Mouse (Mus musculus) right cerebral cortex, postnatal 14 days (tissue): ENCODE results near the gene Krtap4-6.
"Not testable (repeated sequence)": the region's sequence is repeated elsewhere in the genome, so short reads cannot be mapped to it uniquely, and the experiment has no call there.

ENCODE experiments used
- DNase-seq: peaks from one replicate; pipeline ENCODE4 v3.0.0; 2022

Krtap4-6 gene

GRCm38 (mm10) chr11:99665860-99666259, at the start of gene Krtap4-6:
Gene Krtap4-6, minus strand, starts transcription at chr11:99665960.
- DNase-seq: no peak

GRCm38 (mm10) chr11:99690463-99690862, 24.7 kb upstream of the Krtap4-6 start, which contains the start of gene Gm14190:
Gene Gm14190, minus strand, starts transcription at chr11:99690740.
- no peak for DNase-seq

GRCm38 (mm10) chr11:99685235-99685634, 19.5 kb upstream of the Krtap4-6 start:
- not testable (repeated sequence) for DNase-seq

- DNase-seq: no peak
Measured at GRCm38 (mm10) chr11:99683481-99683880, 17.7 kb upstream of the Krtap4-6 start.

GRCm38 (mm10) chr11:99662802-99663201, 3.0 kb downstream of the Krtap4-6 start:
- DNase-seq: no peak

GRCm38 (mm10) chr11:99659256-99659655, 6.5 kb downstream of the Krtap4-6 start:
- DNase-seq: no peak

- DNase-seq: not testable (repeated sequence)
Measured at GRCm38 (mm10) chr11:99658467-99659010, 7.2 kb downstream of the Krtap4-6 start, which contains the start of gene Gm11563. Gene Gm11563, minus strand, starts transcription at chr11:99658960.

GRCm38 (mm10) chr11:99657051-99657450, 8.7 kb downstream of the Krtap4-6 start:
- no peak for DNase-seq

GRCm38 (mm10) chr11:99650136-99650535, 15.6 kb downstream of the Krtap4-6 start, which contains the start of gene Gm11555:
Gene Gm11555, minus strand, starts transcription at chr11:99650236.
- DNase-seq: no peak

- peak; percentile 22 for DNase-seq
Measured at GRCm38 (mm10) chr11:99646444-99646843, 19.3 kb downstream of the Krtap4-6 start.

GRCm38 (mm10) chr11:99644351-99644750, 21.4 kb downstream of the Krtap4-6 start:
- DNase-seq: no peak

- DNase-seq: not testable (repeated sequence)
Measured at GRCm38 (mm10) chr11:99643635-99644139, 22.1 kb downstream of the Krtap4-6 start, which contains the start of gene Krtap4-7. Gene Krtap4-7, minus strand, starts transcription at chr11:99644089.

- no peak for DNase-seq
Measured at GRCm38 (mm10) chr11:99640926-99641325, 24.8 kb downstream of the Krtap4-6 start.

GRCm38 (mm10) chr11:99637086-99637485, 28.7 kb downstream of the Krtap4-6 start:
- DNase-seq: no peak

GRCm38 (mm10) chr11:99634653-99635134, 31.1 kb downstream of the Krtap4-6 start, which contains the start of gene Krtap4-2:
Gene Krtap4-2, minus strand, starts transcription at chr11:99635084.
- no peak for DNase-seq

- DNase-seq: no peak
Measured at GRCm38 (mm10) chr11:99633293-99633692, 32.5 kb downstream of the Krtap4-6 start.

- DNase-seq: no peak
Measured at GRCm38 (mm10) chr11:99630890-99631289, 34.9 kb downstream of the Krtap4-6 start.

GRCm38 (mm10) chr11:99628138-99628537, 37.6 kb downstream of the Krtap4-6 start, which contains the start of gene Krtap4-1:
Gene Krtap4-1, minus strand, starts transcription at chr11:99628238.
- no peak for DNase-seq

- no peak for DNase-seq
Measured at GRCm38 (mm10) chr11:99620335-99620734, 45.4 kb downstream of the Krtap4-6 start, which contains the start of gene Gm11562. Gene Gm11562, minus strand, starts transcription at chr11:99620435.
